Mouse (Mus musculus): ENCODE data around the gene Uncx.
"Not testable (repeated sequence)": the region's sequence is repeated elsewhere in the genome, so short reads cannot be mapped to it uniquely, and the experiment has no call there.

Gene Uncx

DNA sequence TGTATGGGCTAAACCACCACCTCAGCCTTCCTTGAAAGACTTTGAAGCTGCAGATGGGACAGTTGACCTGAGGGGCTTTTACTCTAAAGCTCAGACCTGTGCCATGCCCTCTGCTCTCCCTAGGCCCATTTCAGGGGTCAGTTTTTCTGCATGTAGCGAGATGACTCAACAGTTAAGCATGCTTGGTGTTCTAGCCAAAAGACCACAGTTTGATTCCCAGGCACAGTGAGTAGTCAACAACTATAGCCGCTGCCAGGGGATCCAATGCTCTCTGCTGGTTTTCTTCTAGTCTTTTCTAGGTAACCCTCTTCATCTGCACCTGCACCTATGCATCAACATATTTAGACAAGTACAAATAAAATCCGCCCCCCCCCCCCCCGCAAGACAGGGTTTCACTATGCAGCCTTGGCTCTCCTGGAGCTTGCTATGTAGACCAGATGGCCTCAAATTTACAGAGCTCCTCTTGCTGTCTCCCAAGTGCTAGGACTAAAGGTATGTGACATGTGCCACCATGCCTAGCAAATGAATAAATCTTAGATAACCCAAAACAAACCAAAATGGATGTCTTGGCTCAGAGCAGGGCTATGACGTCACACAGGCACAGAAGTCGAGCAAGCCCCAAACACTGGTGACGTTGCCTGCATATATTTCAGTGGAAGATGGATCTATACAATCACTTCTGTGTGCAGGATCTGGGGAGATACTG, 30.5 kb downstream of the Uncx start:
- POLR2A ChIA-PET = interaction anchor here in 2 of 4 experiments (0.6 kb wide), 2 partner anchors 291 to 432 kb away, joined by 4 read pairs; no protein-coding TSS in a partner anchor
- CTCF ChIA-PET = interaction anchor here in 1 of 4 experiments (0.6 kb wide), 2 partner anchors 255 to 1283 kb away, joined by 3 to 7 read pairs; no protein-coding TSS in a partner anchor

DNA sequence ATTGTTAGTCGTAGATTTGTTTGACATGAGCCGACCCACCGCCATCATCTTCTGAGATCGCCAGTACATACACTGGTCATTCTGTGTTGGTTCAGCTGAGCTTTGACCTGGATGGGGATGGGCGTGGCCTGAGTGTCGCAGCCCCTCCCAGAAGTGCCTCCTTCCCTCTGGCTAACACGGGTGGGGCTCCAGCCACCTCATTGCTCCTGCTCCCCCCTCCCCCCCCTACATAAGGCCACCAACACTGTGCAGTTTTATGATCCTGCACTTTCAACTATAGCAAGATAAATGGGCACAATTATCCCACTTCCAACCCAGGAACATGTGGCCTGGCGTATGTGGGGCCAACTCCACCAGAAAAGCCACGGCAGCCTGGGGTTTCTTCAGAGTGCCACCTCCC, 31.8 kb downstream of the Uncx start:
- ChIA-PET CTCF (interaction anchor here in 1 of 4 experiments (1.1 kb wide), 1 partner anchor 175 kb away, joined by 4 read pairs; no protein-coding TSS in a partner anchor), POLR2A (interaction anchor here in 1 of 4 experiments (0.8 kb wide), 1 partner anchor 7 kb away, joined by 3 read pairs; no protein-coding TSS in a partner anchor)

DNA sequence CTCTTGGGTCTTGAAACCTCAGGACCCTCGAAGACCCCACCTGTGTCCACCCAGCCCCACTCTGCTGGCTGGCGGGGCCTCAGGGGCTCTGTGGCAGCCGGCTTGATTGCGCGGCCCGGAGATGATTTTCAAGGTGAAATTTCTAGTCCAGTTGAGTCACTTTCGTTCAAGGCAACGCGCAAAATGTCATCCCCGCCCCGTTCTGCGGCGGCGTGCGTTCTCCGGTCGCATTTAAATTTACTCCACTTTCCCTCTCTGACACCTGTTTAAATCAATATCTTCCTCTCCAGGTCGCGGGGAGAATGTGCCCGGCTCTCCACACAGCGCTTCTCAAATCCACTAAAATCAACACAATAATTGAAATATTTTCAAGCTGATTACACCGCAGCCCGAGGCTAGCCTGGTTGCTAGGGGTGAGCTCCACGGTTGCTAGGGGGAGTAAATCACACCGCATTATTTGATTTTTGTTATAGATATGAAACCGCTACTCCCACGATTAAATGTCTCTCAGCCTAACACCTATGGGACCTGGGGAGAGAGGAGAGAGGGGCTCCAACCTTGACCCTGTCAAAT, 37.0 kb downstream of the Uncx start:
- CTCF ChIA-PET = interaction anchor here in 2 of 4 experiments (0.7 kb wide), 2 partner anchors 13 to 164 kb away, joined by 3 read pairs; no protein-coding TSS in a partner anchor
- POLR2A ChIA-PET = interaction anchor here in 2 of 4 experiments (0.6 to 0.8 kb wide), 4 partner anchors 122 to 546 kb away, joined by 3 to 4 read pairs (median 3); no protein-coding TSS in a partner anchor

DNA sequence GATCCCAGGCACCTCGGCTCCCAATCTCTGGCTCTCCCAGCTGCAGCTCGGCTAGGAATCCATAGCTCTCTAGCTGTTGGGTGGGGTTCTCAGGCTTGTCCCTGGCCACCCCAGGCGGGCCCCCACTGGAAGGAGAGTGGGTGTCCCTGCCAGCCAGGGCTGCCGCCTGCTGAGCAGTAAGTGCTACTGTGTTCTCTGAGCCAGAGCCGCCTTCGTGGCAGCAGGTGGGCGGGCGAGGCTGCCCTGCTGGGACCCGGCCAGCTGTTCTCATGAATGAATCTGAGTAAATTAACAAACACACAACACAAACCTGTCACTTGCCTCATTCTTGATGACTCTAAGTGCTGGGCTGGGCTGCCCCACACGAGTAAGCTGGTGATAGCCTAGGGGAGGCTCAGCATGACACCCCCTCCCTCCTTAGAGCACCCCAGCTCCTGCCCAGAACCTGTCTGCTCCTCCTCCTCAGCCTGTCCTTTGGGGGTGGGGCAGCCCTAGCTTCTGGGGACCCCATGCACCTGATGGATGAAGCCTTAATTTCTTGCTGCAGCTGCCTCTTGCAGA, 38.1 kb downstream of the Uncx start:
- ChIA-PET POLR2A (interaction anchor here in 2 of 4 experiments (0.6 to 1.0 kb wide), 5 partner anchors 11 to 547 kb away, joined by 3 to 4 read pairs (median 3); partner anchors contain the start of gene Micall2 (in 1 of the 2)), CTCF (interaction anchor here in 3 of 4 experiments (0.6 to 1.1 kb wide), 6 partner anchors 14 to 1433 kb away, joined by 3 to 11 read pairs (median 3); no protein-coding TSS in a partner anchor)

DNA sequence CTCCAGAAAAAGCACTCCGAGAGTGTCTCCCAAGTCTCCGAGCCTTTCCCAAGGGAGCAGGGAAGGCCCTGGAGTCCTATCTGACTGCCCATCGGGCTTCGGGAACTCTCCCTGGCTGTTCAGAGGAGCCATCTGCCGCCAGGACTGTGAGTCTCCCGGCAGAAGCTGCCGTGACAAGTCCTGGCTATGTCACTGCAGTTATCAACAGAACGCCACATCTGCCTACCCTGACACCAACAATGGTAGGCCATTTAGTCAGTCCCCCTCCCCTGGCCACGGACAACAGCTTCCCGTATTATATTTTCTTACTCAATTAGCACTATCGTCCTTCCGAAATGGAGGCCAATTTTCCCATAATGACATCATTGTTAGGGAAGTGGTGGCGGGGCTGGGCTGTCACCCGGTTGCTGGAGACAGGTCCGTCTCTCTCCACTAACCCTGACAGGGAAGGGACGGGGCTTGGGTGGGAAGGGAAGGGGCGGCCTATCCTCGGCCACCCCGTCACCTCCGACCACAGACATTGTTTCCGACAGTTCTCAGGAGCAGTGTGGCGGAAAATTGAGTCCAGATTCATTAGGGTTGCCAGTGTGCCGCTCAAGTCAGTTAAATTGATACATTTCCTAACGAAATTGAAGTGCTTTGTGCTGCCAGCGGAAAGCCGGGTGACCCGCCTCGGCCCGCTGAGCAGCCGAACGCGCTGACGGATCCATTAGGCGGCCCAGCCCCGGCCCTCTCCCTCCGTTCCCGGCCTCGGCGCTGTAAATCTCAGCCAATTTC, 41.9 kb downstream of the Uncx start:
- ChIA-PET CTCF (interaction anchor here in 1 of 4 experiments (0.7 kb wide), 1 partner anchor 103 kb away, joined by 3 read pairs; no protein-coding TSS in a partner anchor), POLR2A (interaction anchor here in 2 of 4 experiments (0.5 to 1.5 kb wide), 3 partner anchors 13 to 33 kb away, joined by 3 to 4 read pairs (median 3); no protein-coding TSS in a partner anchor)

DNA sequence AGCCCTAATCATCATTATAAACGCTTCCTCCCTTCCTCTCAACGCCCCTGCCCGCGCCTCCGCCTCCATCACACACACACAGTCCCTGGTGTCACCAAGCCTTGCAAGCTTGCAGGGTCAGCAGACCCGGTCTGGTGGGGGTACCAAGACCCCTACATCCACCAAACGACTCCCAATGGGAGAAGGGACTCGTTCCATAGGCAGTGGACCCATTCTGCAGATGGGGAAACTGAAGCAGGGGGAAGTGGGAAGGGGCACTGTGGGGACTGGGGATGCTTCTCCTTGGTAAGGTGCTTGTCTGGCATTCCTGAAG, 42.4 kb downstream of the Uncx start:
- ChIA-PET POLR2A (interaction anchor here in 1 of 4 experiments (1.5 kb wide), 1 partner anchor 27 kb away, joined by 3 read pairs; no protein-coding TSS in a partner anchor), CTCF (no interaction called here)

DNA sequence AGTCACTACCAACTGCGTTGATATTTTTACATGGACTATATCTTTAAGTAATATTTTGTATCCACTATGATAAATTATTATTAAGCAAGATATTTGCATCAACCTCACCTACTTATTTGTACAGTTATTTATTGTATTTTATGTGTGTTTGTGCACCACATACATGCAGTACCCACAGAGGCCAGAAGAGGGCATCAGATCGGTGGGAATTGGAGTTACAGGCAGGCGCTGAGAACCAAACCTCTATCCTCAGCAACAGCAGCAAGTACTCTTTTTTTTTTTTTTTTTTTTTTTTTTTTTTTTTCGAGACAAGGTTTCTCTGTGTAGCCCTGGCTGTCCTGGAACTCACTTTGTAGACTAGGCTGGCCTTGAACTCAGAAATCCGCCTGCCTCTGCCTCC, 44.2 kb downstream of the Uncx start:
- POLR2A ChIA-PET = not testable (repeated sequence)
- CTCF ChIA-PET = interaction anchor here in 2 of 4 experiments (0.6 to 1.2 kb wide), 3 partner anchors 18 to 81 kb away, joined by 3 read pairs; no protein-coding TSS in a partner anchor

DNA sequence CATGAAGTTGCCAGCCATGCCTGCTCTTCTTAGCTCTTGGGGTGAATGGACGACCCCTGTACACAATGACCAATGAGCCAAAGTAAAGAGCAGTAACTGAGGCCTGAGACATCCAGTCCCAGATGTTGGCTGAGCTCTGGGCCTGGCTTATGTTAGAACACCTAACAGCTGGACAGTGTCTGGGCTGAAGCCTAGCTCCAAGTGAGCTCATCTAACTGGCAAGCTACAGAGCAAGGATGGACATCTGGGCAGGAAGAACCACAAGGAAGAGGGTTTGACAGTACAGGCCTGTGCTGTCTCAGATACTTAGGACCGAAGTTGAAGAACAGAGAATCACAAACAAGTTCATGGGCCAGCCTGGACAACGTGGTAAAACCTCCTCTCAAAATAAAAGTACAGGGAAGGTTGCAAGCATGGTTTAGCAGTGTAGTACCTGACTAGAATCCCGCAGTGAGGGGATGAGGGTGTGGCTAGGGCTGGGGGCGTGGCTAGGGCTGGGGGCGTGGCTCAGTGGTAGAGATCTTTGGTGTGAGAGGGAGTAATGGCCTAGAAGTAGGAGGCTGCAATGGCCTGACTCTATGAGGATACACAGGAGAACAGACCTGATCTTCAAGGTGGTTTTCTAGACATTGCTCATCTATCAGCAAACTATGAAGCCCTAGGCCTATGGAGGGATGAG, 47.5 kb downstream of the Uncx start:
- POLR2A ChIA-PET, CTCF ChIA-PET: not testable (repeated sequence)

DNA sequence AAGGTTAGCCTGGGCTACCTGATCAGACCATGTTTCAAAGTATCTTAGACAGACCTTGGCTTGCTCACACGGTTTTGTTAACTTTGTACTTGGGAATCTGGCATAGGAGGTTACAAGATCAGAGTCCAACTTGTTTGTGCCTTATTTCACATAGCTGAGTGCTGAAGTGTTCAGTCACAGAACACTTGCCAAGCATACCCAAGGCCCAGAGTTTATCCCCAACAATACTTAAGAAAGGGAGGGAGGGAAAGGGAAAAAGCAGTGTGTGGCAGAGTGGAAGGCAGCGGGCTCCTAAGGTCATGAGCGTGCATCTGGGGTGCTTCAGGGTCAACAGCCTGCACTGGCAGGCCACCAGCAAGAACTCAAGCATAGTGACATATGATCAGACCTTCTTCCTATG, 48.7 kb downstream of the Uncx start:
- CTCF ChIA-PET = no interaction called here
- POLR2A ChIA-PET = no interaction called here

DNA sequence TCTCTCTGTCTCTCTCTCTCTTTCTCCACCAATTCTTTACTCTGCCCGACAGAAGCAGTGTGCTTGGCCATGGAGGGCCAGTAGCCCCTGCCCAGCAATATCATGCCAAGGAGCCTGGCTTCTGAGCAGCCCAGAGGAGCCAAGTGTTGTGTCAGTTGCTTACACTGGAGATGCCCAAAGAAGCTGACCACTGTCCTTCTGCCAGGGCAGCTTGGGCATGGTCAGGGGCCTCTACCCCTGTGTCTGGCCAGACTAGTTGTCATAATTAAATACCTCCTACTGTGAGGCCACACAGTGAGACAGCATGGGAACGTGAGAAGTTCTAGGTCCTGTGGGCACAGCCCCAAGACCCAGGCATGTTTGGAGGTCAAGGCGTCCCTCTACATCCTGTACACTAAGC, 49.6 kb downstream of the Uncx start:
- POLR2A ChIA-PET = no interaction called here
- CTCF ChIA-PET = interaction anchor here in 1 of 4 experiments (0.7 kb wide), 1 partner anchor 79 kb away, joined by 3 read pairs; no protein-coding TSS in a partner anchor

DNA sequence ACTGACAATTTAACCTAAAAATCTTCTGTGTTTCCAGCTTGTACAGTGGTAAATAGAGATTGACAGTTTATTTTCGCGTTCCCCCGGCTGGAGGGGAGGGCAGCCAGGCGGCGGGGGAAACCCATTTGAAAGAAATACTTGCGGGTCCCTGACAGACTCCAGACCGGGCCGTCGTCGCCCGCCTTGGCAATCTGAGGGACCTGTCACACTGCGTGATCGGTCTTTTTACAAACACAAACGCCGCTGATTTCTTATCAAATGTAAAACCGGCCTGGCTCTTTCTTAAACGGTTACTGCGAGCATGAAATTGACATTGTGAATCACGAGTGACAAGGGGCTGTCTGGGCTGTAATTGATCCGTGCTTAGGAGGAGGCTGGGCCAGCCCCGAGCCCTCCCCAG, 50.5 kb downstream of the Uncx start:
- ChIA-PET POLR2A (no interaction called here), CTCF (interaction anchor here in 1 of 4 experiments (0.7 kb wide), 1 partner anchor 78 kb away, joined by 3 read pairs; no protein-coding TSS in a partner anchor)

DNA sequence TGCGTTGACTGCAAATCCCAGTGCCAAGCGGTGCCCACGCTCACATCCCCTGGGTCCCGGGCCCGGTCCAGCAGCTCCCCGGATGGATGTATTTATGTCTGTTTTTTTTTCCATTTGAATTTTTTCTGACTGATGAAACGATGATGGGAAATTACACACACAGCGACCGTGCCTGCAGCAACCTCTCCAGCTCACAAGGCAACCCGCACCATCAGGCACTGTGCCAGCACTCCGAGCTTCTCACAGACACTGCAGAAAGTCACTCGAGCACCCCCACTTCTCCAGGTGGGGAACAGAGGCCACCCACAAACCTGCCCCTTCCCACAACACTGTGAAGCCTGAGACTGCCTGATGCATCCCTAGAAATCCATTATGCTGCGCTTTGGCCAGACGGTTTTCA, 51.7 kb downstream of the Uncx start:
- ChIA-PET CTCF (interaction anchor here in 1 of 4 experiments (0.6 kb wide), 1 partner anchor 61 kb away, joined by 4 read pairs; no protein-coding TSS in a partner anchor), POLR2A (interaction anchor here in 1 of 4 experiments (0.6 kb wide), 1 partner anchor 43 kb away, joined by 3 read pairs; no protein-coding TSS in a partner anchor)

Data from embryonic stem cell, embryonic (primary cell).